Mouse (Mus musculus) erythroblast, embryonic 14.5 days (primary cell): ENCODE data around the gene Phlda2. TPM values are rescaled to one million over a fixed set of nuclear protein-coding genes. Genes with fewer than 3 reads are reported as not detected.

Source experiments
- H3K27me3 ChIP-seq: 2 replicates; pipeline ENCODE4 v1.6.1; 2012; ENCODE audit warnings: inconsistent platforms; ENCODE audit not compliant: control insufficient read depth
- H3K36me3 ChIP-seq: 2 replicates; pipeline ENCODE4 v1.6.1; 2012; ENCODE audit warnings: mild to moderate bottlenecking, inconsistent platforms; ENCODE audit not compliant: control insufficient read depth
- H3K4me1 ChIP-seq: 2 replicates; pipeline ENCODE4 v1.6.1; 2012; ENCODE audit warnings: inconsistent platforms; ENCODE audit not compliant: control insufficient read depth
- H3K4me3 ChIP-seq: replicated peaks from 2 replicates; pipeline ENCODE3; 2012; ENCODE audit warnings: moderate library complexity, mild to moderate bottlenecking, inconsistent platforms
- H3K9me3 ChIP-seq: 2 replicates; pipeline ENCODE4 v1.6.1; 2012; ENCODE audit warnings: low read length, inconsistent platforms, mixed read lengths; ENCODE audit not compliant: control insufficient read depth
- GATA1 ChIP-seq: IDR thresholded peaks from 2 replicates; pipeline ENCODE4 v1.6.1; 2012; ENCODE audit warnings: low read length, inconsistent platforms, mixed read lengths
- TAL1 ChIP-seq: IDR thresholded peaks from 3 replicates; pipeline ENCODE4 v1.6.1; 2012; ENCODE audit warnings: low read length, inconsistent platforms, mixed read lengths
- polyA plus RNA-seq: library from polyadenylated mRNA; stranded (reverse); fragments of >175 nt; gene quantifications from 2 replicates; pipeline ENCODE4 v1.2.3, GENCODE M21; 2012

Gene Phlda2
- polyA plus RNA-seq, 1 experiment, result 0.18 TPM

- TF ChIP-seq GATA1 (peak; percentile 62; the same call in 1 of the 2 replicates), TAL1 (peak; percentile 60; the same call in 2 of the 3 replicates)
- H3K27me3 ChIP-seq, result no peaks in the 10 kb centered on the region
- peak overlapping the region; percentile 10 for H3K4me3 ChIP-seq
- peaks cover 100% of the 10 kb centered on the region for H3K36me3 ChIP-seq
- H3K4me1 ChIP-seq, result peaks cover 49% of the 10 kb centered on the region
- no peaks in the 10 kb centered on the region for H3K9me3 ChIP-seq
Measured at GRCm38 (mm10) chr7:143533284-143533683, 30.3 kb upstream of the Phlda2 start.

- no peaks in the 10 kb centered on the region for H3K9me3 ChIP-seq
- H3K27me3 ChIP-seq, result no peaks in the 10 kb centered on the region
- no peak for TF ChIP-seq GATA1
- no peak for TF ChIP-seq TAL1
- peaks cover 41% of the 10 kb centered on the region for H3K4me1 ChIP-seq
- H3K4me3 ChIP-seq, result no peak overlapping the region
- peaks cover 100% of the 10 kb centered on the region for H3K36me3 ChIP-seq
Measured at GRCm38 (mm10) chr7:143532410-143532809, 29.5 kb upstream of the Phlda2 start.

- Histone ChIP-seq H3K36me3 (peaks cover 98% of the 10 kb centered on the region), H3K4me3 (no peak overlapping the region)
Measured at GRCm38 (mm10) chr7:143519333-143519732, 16.4 kb upstream of the Phlda2 start.

GRCm38 (mm10) chr7:143514416-143514768 is 11.4 kb upstream of the Phlda2 start:
- peaks cover 6% of the 10 kb centered on the region for H3K4me1 ChIP-seq
- peaks cover 75% of the 10 kb centered on the region for H3K36me3 ChIP-seq
- TF ChIP-seq GATA1 (no peak), TAL1 (no peak)

More at GRCm38 (mm10) chr7:143519333-143519732, 16.4 kb upstream of the Phlda2 start:
- TF ChIP-seq TAL1, result no peak
- no peak for TF ChIP-seq GATA1
- Histone ChIP-seq H3K4me1 (no peaks in the 10 kb centered on the region), H3K9me3 (no peaks in the 10 kb centered on the region), H3K27me3 (no peaks in the 10 kb centered on the region)

GRCm38 (mm10) chr7:143513763-143514415 is 10.9 kb upstream of the Phlda2 start:
- TF ChIP-seq GATA1 (no peak), TAL1 (no peak)
- H3K9me3 ChIP-seq, result no peaks in the 10 kb centered on the region
- H3K36me3 ChIP-seq, result peaks cover 70% of the 10 kb centered on the region
- H3K27me3 ChIP-seq, result no peaks in the 10 kb centered on the region
- H3K4me1 ChIP-seq, result peaks cover 6% of the 10 kb centered on the region
- no peak overlapping the region for H3K4me3 ChIP-seq

More at GRCm38 (mm10) chr7:143514416-143514768, 11.4 kb upstream of the Phlda2 start:
- H3K4me3 ChIP-seq, result no peak overlapping the region
- H3K9me3 ChIP-seq, result no peaks in the 10 kb centered on the region
- no peaks in the 10 kb centered on the region for H3K27me3 ChIP-seq

- no peak for TF ChIP-seq TAL1
- no peak for TF ChIP-seq GATA1
- Histone ChIP-seq H3K36me3 (peaks cover 44% of the 10 kb centered on the region), H3K9me3 (no peaks in the 10 kb centered on the region), H3K4me1 (peaks cover 8% of the 10 kb centered on the region), H3K27me3 (peaks cover 3% of the 10 kb centered on the region), H3K4me3 (no peak overlapping the region)
Measured at GRCm38 (mm10) chr7:143511335-143511712, 8.4 kb upstream of the Phlda2 start.

GRCm38 (mm10) chr7:143510593-143511334 is 7.8 kb upstream of the Phlda2 start:
- peaks cover 39% of the 10 kb centered on the region for H3K36me3 ChIP-seq
- H3K27me3 ChIP-seq, result peaks cover 5% of the 10 kb centered on the region
- H3K4me1 ChIP-seq, result peaks cover 8% of the 10 kb centered on the region
- H3K4me3 ChIP-seq, result no peak overlapping the region
- TF ChIP-seq TAL1, result no peak
- no peak for TF ChIP-seq GATA1
- no peaks in the 10 kb centered on the region for H3K9me3 ChIP-seq

- H3K27me3 ChIP-seq, result peaks cover 13% of the 10 kb centered on the region
- peaks cover 8% of the 10 kb centered on the region for H3K4me1 ChIP-seq
- peaks cover 27% of the 10 kb centered on the region for H3K36me3 ChIP-seq
- no peak for TF ChIP-seq TAL1
- TF ChIP-seq GATA1, result no peak
- H3K4me3 ChIP-seq, result no peak overlapping the region
- H3K9me3 ChIP-seq, result no peaks in the 10 kb centered on the region
Measured at GRCm38 (mm10) chr7:143509566-143509965, 6.6 kb upstream of the Phlda2 start.

DNA sequence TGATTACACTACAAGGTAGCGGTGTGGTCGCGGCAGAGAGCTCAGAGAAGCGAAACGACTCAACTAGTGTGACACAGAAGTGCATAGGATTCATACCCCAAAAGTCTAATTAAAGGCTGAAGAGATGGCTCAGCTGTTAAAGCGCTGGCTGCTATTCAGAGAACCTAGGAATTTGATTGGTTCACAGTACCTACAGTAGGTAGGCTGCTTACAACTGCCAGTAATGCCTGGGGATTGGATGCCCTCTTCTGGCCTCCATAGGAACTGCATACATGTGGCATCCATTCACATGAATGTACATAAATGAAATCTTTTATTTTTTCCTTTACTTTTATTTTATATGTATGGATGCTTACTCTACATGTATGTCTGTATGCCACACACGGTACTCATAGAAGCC is 3.7 kb upstream of the Phlda2 start:
- peaks cover 10% of the 10 kb centered on the region for H3K4me1 ChIP-seq
- no peak overlapping the region for H3K4me3 ChIP-seq
- H3K27me3 ChIP-seq, result peaks cover 40% of the 10 kb centered on the region
- peaks cover 2% of the 10 kb centered on the region; the same call in 1 of the 2 replicates for H3K9me3 ChIP-seq
- TF ChIP-seq TAL1 (no peak), GATA1 (no peak)
- H3K36me3 ChIP-seq, result no peaks in the 10 kb centered on the region

DNA sequence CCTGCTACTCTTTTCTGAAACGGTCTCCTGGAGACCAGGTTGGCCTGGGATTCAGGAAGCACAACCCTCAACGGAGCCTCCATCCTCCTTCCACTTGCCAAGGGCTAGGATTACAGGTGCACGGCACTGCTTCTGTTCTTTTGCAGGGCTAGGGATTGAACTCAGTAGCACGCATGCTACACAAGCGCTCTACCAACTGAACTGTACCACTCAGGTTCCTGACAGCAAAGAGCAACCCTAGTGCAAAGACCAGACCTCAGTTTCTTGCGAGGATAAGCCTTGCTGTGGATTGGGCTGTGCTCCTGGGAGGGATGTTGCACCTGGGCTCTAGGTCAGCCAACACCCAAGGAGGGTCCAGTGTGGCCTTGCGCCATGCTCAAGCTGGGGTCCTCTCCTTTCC is 3.3 kb upstream of the Phlda2 start:
- H3K4me3 ChIP-seq, result no peak overlapping the region
- H3K9me3 ChIP-seq, result peaks cover 2% of the 10 kb centered on the region; the same call in 1 of the 2 replicates
- TF ChIP-seq TAL1, result no peak
- no peak for TF ChIP-seq GATA1
- H3K4me1 ChIP-seq, result peaks cover 10% of the 10 kb centered on the region
- H3K27me3 ChIP-seq, result peaks cover 44% of the 10 kb centered on the region
- no peaks in the 10 kb centered on the region for H3K36me3 ChIP-seq
